Mouse (Mus musculus) ES-E14 (cell line): ENCODE measurements at regions not wholly inside any gene's neighbourhood (a gene's known extent, or its start where the extent isn't known, plus 50 kb on each side); places are given as distances from the start of the nearest gene placed in this dataset.

ENCODE experiments used
- HCFC1 ChIP-seq: IDR thresholded peaks from 2 replicates; pipeline ENCODE4 v1.6.1; 2012; ENCODE audit warnings: low read length, inconsistent platforms, borderline replicate concordance; ENCODE audit not compliant: insufficient read depth
- MAFK ChIP-seq: IDR thresholded peaks from 2 replicates; pipeline ENCODE4 v1.6.1; 2014; ENCODE audit warnings: mild to moderate bottlenecking, low read depth, low read length, inconsistent platforms; ENCODE audit not compliant: insufficient read depth
- ZC3H11A ChIP-seq: IDR thresholded peaks from 2 replicates; pipeline ENCODE4 v1.6.1; 2012; ENCODE audit warnings: low read depth, mild to moderate bottlenecking, inconsistent platforms, low read length, borderline replicate concordance

DNA sequence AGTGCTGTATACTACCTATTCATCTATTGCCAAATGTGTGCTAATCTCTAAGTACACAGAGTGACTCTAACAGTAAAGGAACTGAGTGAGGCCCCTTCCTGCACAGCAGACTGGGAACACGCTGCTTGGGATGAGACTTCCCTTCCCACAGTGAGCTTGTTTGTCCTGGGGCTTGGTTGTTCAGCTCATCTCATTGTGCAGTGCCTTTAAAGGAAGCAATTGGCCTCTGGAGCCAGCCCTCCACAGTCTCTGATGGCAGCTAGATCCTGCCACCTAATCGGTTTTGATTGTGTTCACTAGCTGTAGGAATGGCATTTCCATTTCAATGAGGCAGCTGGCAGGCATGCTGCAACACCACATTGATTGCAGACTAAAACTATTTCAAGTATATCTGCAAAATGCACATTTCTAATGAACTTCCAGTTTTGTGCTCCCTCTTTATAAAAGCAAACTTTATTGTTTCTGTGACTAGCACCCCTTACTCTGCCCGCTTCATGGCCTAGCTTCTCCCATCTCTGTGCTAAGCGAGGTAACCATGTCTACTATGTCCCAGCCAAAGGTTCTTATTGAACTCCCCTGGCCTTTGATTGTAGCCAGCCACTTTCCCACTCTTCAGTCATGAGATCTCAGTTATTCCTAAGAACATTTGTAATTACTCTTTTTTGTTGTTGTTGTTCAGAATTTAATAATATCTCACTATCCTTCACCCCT is 123.5 kb downstream of the Anxa5 start:
- TF ChIP-seq ZC3H11A, result no peak
- TF ChIP-seq HCFC1, result no peak
- TF ChIP-seq MAFK, result no peak
